Comparison of ENCODE assay signal across 19 mouse cellular contexts in genomic region chr12:99208251-99208650, GRCm38 (mm10).
DNase-seq lines count a peak whose midpoint lies in the region; ATAC-seq and TF ChIP-seq lines count a peak whose summit lies in the region.
"Had no signal": no experiment of that assay in that cellular context is flagged by ENCODE, and none has a peak within 500 bp of the region (broad histone marks: within the 10 kb centered on the region; RNA-seq: fewer than 3 reads in every experiment).

No protein-coding gene starts in this region.

- no peaks in the 10 kb centered on the region; the same call in 1 of the 2 replicates for H3K36me3 ChIP-seq in liver, adult 2 months (ENCODE audit: control insufficient read depth, insufficient read depth, low read length)
- peaks cover 16% of the 10 kb centered on the region for H3K36me3 ChIP-seq in liver, postnatal 0 days (replicated peaks; ENCODE audit: insufficient read depth, low read length)
- H3K36me3 ChIP-seq: hindbrain, embryonic 15.5 days had no signal

- intact Hi-C loops in gastrocnemius, adult 2 months (cut with DNase I), result no loop called here
- intact Hi-C loops in gastrocnemius, postnatal 14 days (cut with DNase I; ENCODE audit: low total_unique reads), result no loop called here

- no peak for TF ChIP-seq POLR2A in liver, adult 2 months (IDR thresholded peaks at IDR 0.05; ENCODE audit: extremely low read depth, insufficient read depth, low read length)

- H3K4me2 ChIP-seq in liver, postnatal 0 days (ENCODE audit: low read depth, low read length), result no peak overlapping the region
- H3K4me2 ChIP-seq: heart, embryonic 13.5 days; hindbrain, embryonic 15.5 days had no signal

- peak overlapping the region; percentile 50 for H3K27ac ChIP-seq in gastrocnemius, adult 2 months
- no peak overlapping the region for H3K27ac ChIP-seq in liver, adult 2 months (replicated peaks; ENCODE audit: insufficient read depth, low read depth, low read length)
- no peak overlapping the region for H3K27ac ChIP-seq in liver, postnatal 0 days (ENCODE audit: low read depth)
- H3K27ac ChIP-seq: embryonic facial prominence, embryonic 10.5 days; heart, embryonic 13.5 days; hindbrain, embryonic 15.5 days had no signal

- DNase-seq in adrenal gland, adult 2 months, result peak; percentile 33
- DNase-seq in adrenal gland, postnatal 25 days, result no peak
- DNase-seq in gastrocnemius, adult 2 months, result peak; percentile 46
- DNase-seq in gastrocnemius, postnatal 14 days, result no peak
- peak; percentile 90 for DNase-seq in liver, adult 2 months (ENCODE audit: extremely low read depth, low read depth, low spot score)
- no peak for DNase-seq in liver, postnatal 0 days
- DNase-seq in frontal cortex, postnatal 25 days (ENCODE audit: low spot score in 2 of 2), result no peak
- DNase-seq: B cell, adult 2 months; cerebellum, adult 2 months; cerebellum, postnatal 10 days; gastrocnemius, postnatal 36 days; heart, adult 11 months; heart, postnatal 36 days had no signal

- peaks cover 19% of the 10 kb centered on the region; the same call in 1 of the 2 replicates for H3K4me1 ChIP-seq in liver, adult 2 months (ENCODE audit: control insufficient read depth, insufficient read depth, low read length)
- no peaks in the 10 kb centered on the region for H3K4me1 ChIP-seq in liver, postnatal 0 days (ENCODE audit: insufficient read depth)
- H3K4me1 ChIP-seq: embryonic facial prominence, embryonic 10.5 days had no signal

- H3K4me3 ChIP-seq in gastrocnemius, adult 2 months, result no peak overlapping the region
- H3K4me3 ChIP-seq in liver, adult 2 months (ENCODE audit: insufficient read depth, low read depth, low read length), result no peak overlapping the region
- H3K4me3 ChIP-seq in liver, postnatal 0 days (ENCODE audit: low read depth, low read length), result no peak overlapping the region
- H3K4me3 ChIP-seq: embryonic facial prominence, embryonic 10.5 days; heart, embryonic 13.5 days; hindbrain, embryonic 15.5 days had no signal

- no peak for ATAC-seq in liver, postnatal 0 days
- ATAC-seq: CD4-positive, CD25-positive, alpha-beta regulatory T cell, adult 4 months; forebrain, embryonic 14.5 days; intestine, embryonic 16.5 days had no signal

- H3K27me3 ChIP-seq in liver, adult 2 months (ENCODE audit: control insufficient read depth, insufficient read depth, low read length), result no peaks in the 10 kb centered on the region
- no peaks in the 10 kb centered on the region for H3K27me3 ChIP-seq in liver, postnatal 0 days (ENCODE audit: insufficient read depth, low read length)
- H3K27me3 ChIP-seq: heart, embryonic 13.5 days; hindbrain, embryonic 15.5 days had no signal

- no peak overlapping the region for H3K9ac ChIP-seq in liver, adult 2 months (ENCODE audit: low read depth, low read length)
- H3K9ac ChIP-seq in liver, postnatal 0 days (replicated peaks), result no peak overlapping the region
- H3K9ac ChIP-seq: heart, embryonic 13.5 days; hindbrain, embryonic 15.5 days had no signal

- WGBS in liver, adult 2 months, result 26% methylated on average over 9 of the region's 9 CpGs
- WGBS in liver, postnatal 0 days (ENCODE audit: insufficient replicate concordance), result 87% methylated on average over 9 of the region's 9 CpGs

- H3K9me3 ChIP-seq in liver, postnatal 0 days (ENCODE audit: low read length), result no peaks in the 10 kb centered on the region
- H3K9me3 ChIP-seq: embryonic facial prominence, embryonic 10.5 days; heart, embryonic 13.5 days; hindbrain, embryonic 15.5 days had no signal

- no peak for TF ChIP-seq CTCF in gastrocnemius, adult 2 months (IDR thresholded peaks at IDR 0.05)
- no peak for TF ChIP-seq CTCF in liver, adult 2 months (IDR thresholded peaks at IDR 0.05; ENCODE audit: low read depth, low read length)
- no peak for TF ChIP-seq CTCF in liver, postnatal 0 days (IDR thresholded peaks at IDR 0.05; ENCODE audit: low read depth)

- TF ChIP-seq EP300 in liver, postnatal 0 days (IDR thresholded peaks at IDR 0.05; ENCODE audit: low read depth), result no peak

- H3K79me2 ChIP-seq in liver, adult 2 months (ENCODE audit: control insufficient read depth, insufficient read depth, low read length), result peaks cover 3% of the 10 kb centered on the region; the same call in 1 of the 2 replicates

Comparison
In these comparisons a context has a peak if more than half of its experiments do, and no peak if none do; other contexts are left out.
1. DNase-seq: peak in adrenal gland, adult 2 months (single experiment), gastrocnemius, adult 2 months (single experiment) and liver, adult 2 months (single experiment); none in adrenal gland, postnatal 25 days (single experiment), gastrocnemius, postnatal 14 days (single experiment), liver, postnatal 0 days (single experiment) and frontal cortex, postnatal 25 days (0 of 2).